Mouse (Mus musculus): ENCODE data around the gene Pmvk.

Pmvk gene

GRCm38 (mm10) chr3:89473838-89474237 lies 19.5 kb downstream of the Pmvk start:
- no peak for DNase-seq (ENCODE audit: low read depth in 1 of 2, low spot score in 2 of 2)

DNA sequence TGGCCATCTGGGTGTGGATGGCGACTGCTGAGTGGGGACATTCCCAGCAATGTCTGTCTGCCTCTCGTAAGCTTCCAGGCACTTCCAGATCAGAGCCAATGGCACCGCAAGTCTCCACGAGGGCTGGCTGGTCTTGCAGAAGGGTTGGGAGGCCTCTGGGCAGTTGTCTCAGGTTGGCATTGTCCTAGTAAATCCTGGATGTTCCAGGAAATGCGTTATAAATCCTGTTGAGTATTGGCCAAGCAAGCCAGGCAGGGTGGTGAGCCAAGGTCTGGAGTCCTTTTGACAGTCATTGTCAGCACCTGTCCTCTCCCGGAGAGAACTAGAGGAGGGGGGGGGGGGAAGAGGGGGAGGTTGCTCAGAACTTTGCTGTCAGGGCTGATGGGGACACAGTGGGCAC lies 24.7 kb downstream of the Pmvk start:
- DNase-seq (ENCODE audit: low read depth in 1 of 2, low spot score in 2 of 2), result no peak

DNA sequence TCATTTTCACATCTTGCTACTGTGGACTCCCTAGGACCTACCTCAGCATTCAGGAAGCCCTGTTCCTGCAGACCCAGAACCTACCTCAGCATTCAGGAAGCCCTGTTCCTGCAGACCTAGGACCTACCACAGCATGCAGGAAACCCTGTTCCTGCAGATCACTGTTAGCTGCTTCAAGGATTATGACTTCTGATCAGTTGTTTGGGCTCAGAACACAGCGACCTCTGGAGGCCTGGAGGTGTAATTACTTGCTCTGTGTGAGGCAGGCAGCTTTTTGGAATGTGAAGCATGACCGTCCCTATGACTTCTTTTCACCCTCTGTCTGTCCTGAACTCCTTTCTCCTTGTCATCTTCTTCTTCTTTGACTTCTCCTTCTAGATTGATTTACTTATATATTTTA lies 27.1 kb downstream of the Pmvk start:
- DNase-seq (ENCODE audit: low read depth in 1 of 2, low spot score in 2 of 2), result peak in 1 of 2 experiments; percentile 41

- no peak for DNase-seq (ENCODE audit: low read depth in 1 of 2, low spot score in 2 of 2)
Measured at GRCm38 (mm10) chr3:89482249-89482648, 27.9 kb downstream of the Pmvk start.

- peak; percentile 11 to 65 for DNase-seq (ENCODE audit: low read depth in 1 of 2, low spot score in 2 of 2)
Measured at GRCm38 (mm10) chr3:89484766-89485524, 30.6 kb downstream of the Pmvk start.

DNA sequence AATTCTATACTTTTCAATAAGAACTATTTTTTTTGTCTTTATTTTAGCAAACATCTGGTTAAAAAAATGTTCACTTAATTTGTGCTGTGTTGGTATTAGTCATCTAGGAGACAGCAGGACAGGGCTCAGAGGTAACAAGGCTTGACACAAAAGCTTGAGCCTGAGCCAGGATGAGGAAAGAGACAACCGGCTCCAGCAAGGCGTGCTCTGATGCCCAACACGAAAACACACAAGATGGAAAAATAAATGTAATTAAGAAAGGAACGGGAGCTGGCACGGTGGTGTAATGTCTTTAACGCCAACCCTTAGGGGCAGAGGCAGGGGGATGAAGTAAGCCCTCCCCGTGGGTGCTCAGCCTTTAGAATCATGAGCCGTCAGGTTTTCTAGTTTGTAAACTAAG lies 31.8 kb downstream of the Pmvk start:
- no peak for DNase-seq (ENCODE audit: low read depth in 1 of 2, low spot score in 2 of 2)

DNA sequence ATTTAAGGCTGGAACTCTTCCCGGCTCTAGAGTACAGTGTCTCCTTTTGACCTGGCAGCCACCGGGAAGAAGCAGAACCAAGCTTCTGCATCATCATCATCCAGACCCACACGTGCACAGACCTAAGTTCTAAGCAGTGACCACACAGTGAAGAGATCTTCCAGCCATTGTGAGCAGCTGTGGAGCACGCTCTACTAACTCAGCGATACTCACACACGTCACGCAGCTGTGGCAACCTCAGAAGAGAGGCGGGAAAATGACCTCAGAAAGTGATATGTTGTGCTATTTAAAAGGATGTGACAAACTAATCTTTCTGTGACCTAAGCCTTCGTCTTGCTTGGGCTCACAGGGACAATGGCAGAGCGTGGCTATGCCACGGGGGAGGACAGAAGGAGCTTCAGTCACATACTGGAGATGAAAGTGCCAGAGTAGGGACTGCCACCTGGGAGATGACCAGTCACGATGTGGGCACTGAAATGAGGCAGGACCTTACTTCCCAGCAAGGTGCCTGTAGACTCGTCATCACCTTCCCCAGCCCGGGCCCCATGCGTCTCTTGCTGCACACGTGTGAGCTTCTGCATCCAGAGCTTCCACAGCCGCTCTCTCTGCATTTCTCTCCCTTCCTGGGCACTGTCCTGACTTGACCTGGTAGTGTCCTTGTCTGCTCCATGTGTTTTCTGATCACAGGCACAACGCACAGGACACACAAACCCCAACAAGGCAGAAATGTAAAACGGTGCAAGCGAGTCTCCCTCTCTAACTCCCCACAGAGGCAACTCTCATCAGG lies 32.8 kb downstream of the Pmvk start:
- DNase-seq (ENCODE audit: low read depth in 1 of 2, low spot score in 2 of 2), result no peak

GRCm38 (mm10) chr3:89490790-89491189 lies 36.4 kb downstream of the Pmvk start:
- no peak for DNase-seq (ENCODE audit: low read depth in 1 of 2, low spot score in 2 of 2)

- DNase-seq (ENCODE audit: low read depth in 1 of 2, low spot score in 2 of 2), result no peak
Measured at GRCm38 (mm10) chr3:89491559-89491958, 37.2 kb downstream of the Pmvk start.

DNA sequence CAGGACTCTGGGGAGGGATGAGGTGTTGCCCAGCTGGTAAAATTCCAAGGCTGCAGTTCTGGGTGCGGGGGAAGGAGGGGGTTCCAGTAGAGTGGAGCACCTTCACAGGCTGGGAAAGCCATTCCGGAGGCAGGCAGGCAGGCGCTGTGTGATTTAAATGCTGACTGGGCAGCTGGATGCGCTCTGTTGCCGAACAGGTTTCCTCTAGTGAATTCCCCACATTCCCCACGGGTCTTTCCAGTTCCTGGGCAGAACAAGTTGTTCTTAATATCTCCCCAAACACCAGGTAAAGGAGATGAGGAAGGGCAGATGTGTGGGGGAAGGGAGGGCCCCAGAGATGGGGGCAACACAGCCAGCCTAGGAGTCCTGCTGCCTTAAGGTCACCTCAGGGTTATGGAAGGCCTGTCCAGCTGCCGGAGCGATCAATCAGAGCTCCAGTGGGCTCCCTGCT lies 38.4 kb downstream of the Pmvk start:
- no peak for DNase-seq (ENCODE audit: low read depth in 1 of 2, low spot score in 2 of 2)

DNA sequence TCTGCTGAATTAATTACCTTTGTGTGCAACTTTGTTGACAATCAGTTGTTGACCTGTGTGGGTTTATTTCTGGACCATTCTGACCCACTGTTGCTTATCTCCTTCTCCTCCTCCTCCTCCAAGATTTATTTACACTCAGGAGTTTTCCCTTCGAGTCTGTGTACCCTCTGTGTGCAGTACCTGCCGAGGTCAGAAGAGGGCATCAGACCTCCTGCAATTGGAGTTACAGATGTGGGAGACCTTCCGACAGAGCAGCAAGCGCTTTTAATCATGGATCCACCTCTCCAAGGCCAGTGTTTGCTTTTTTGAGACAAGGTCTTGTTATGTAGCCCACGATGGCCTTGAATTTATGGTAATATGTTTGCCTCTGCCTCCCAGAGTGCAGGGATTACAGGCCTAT lies 40.3 kb downstream of the Pmvk start:
- no peak for DNase-seq (ENCODE audit: low read depth in 1 of 2, low spot score in 2 of 2)

DNA sequence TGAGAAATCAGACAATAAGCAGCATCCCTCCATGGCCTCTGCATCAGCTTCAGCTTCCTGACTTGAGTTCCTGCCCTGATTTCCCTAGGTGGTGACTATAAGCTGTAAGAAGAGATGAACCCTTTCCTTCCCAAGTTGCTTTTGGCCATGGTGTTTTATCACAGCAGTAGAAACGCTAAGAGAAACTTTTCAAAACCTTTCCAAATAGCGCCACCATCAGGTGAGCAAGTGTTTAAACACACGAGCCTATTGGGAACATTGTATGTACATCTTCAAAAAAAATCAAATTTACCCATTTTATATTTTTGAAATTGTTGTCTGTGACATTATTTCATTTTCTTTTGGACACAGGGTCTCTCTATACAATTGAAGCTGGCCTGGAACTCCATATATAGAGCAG lies 42.0 kb downstream of the Pmvk start:
- DNase-seq (ENCODE audit: low read depth in 1 of 2, low spot score in 2 of 2), result no peak

DNA sequence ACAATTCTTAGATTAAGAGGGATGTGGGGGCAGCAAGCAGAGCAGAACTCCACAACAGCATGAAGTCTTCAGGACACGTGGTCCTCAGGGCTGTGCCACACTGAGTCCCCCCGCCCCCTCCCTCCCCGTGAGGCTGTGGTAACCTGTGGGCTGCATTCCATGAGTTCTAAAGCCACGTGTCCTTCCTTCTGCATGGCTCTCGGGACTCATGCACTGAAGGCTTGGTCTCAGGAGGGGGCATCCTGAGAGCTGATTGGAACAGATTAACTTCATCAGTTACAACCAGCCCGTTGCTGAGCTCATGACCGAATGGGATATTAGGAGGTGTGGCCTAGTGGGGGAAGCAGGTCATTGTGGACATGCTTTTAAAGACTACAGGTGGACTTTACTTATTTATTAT lies 45.4 kb downstream of the Pmvk start:
- no peak for DNase-seq (ENCODE audit: low read depth in 1 of 2, low spot score in 2 of 2)

DNA sequence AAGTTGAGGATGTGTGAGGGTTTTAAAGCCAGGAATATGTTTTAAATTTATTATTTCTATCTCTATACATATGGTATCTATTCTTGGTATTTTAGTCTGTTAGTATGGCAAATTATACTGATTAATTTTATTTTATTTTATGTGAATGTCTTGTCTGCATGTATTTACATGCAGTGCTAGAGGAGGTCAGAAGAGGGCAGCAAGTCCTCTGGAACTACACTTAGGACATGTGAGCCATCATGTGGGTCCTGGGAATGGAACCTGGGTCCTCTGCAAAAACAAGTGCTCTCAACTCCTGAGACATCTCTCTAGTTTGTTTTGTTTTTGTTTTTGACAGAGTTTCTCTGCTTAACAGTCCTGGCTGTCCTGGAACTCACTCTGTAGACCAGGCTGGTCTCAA lies 47.1 kb downstream of the Pmvk start:
- no peak for DNase-seq (ENCODE audit: low read depth in 1 of 2, low spot score in 2 of 2)

- DNase-seq (ENCODE audit: low read depth in 1 of 2, low spot score in 2 of 2), result no peak
Measured at GRCm38 (mm10) chr3:89502551-89502950, 48.2 kb downstream of the Pmvk start.

GRCm38 (mm10) chr3:89508041-89508440 lies 53.7 kb downstream of the Pmvk start:
- DNase-seq (ENCODE audit: low read depth in 1 of 2, low spot score in 2 of 2), result no peak

DNA sequence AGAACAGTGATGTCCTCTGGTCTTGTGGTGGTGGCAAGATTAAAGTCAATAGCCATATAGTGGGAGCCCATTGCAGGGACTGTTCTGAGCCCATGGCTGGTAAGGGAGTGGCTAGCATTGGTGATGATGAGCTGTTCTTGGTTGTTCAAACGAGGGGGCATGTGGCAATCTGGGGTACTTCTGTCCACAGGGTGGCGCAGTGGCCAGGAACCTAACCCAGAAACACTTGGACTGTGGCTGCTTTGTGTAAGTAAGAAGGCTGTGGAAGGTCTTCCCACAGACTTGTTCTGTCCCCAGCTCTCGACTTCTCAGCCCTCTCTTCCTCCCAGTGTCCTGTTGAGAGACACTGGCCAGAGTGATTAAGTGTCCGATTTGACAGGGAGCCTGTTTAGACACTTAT lies 56.6 kb downstream of the Pmvk start:
- no peak for DNase-seq (ENCODE audit: low read depth in 1 of 2, low spot score in 2 of 2)

GRCm38 (mm10) chr3:89511400-89511799 lies 57.1 kb downstream of the Pmvk start:
- DNase-seq (ENCODE audit: low read depth in 1 of 2, low spot score in 2 of 2), result no peak

GRCm38 (mm10) chr3:89512225-89512624 lies 57.9 kb downstream of the Pmvk start:
- no peak for DNase-seq (ENCODE audit: low read depth in 1 of 2, low spot score in 2 of 2)

GRCm38 (mm10) chr3:89515444-89515843 lies 61.1 kb downstream of the Pmvk start:
- no peak for DNase-seq (ENCODE audit: low read depth in 1 of 2, low spot score in 2 of 2)

DNA sequence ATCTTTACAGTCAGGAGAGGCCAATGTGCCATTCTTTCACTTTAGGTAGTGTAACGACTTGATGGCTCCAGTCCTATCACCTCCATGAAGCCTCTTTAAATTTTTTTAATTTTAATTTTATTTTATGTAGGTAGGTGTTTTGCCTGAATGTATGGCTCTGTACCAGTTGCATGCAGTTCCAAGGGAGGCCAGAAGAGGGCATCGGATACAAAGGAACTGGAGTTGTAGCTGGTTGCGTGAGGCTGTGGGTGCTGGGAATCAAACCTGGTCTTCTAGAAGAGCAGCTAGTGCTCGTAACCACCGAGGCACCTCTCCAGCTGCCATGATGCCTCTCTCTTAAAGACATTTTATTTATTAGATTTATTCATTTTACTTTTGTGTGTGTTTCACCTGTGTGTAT lies 62.0 kb downstream of the Pmvk start:
- no peak for DNase-seq (ENCODE audit: low read depth in 1 of 2, low spot score in 2 of 2)
